In genomic region chr6:53356328-53356727, GRCm38 (mm10) we compare ENCODE assay signal across 16 mouse cellular contexts.
"Had no signal": no experiment of that assay in that cellular context is flagged by ENCODE, and none has a peak within 500 bp of the region (broad histone marks: within the 10 kb centered on the region; RNA-seq: fewer than 3 reads in every experiment).

No protein-coding gene starts in this region.

- H3K4me3 ChIP-seq: kidney, embryonic 15.5 days; limb, embryonic 10.5 days; megakaryocyte, embryonic 14.5 days; midbrain, embryonic 12.5 days; myocyte; neural tube, embryonic 15.5 days had no signal

- H3K4me1 ChIP-seq: kidney, embryonic 15.5 days; limb, embryonic 10.5 days; megakaryocyte, embryonic 14.5 days; midbrain, embryonic 12.5 days; neural tube, embryonic 15.5 days had no signal

- DNase-seq: kidney, adult 18-20 months; kidney, postnatal 25 days; layer of hippocampus, adult 9-11 months; lung, postnatal 10 days; right cerebral cortex, adult 18-20 months; right cerebral cortex, postnatal 25 days; thymus, postnatal 4 days had no signal

- H3K27me3 ChIP-seq: kidney, embryonic 15.5 days; midbrain, embryonic 12.5 days; neural tube, embryonic 15.5 days had no signal

- H3K4me2 ChIP-seq: kidney, embryonic 15.5 days; liver, embryonic 11.5 days; midbrain, embryonic 12.5 days; neural tube, embryonic 15.5 days had no signal

- H3K9me3 ChIP-seq: kidney, embryonic 15.5 days; limb, embryonic 10.5 days; midbrain, embryonic 12.5 days; neural tube, embryonic 15.5 days had no signal

- H3K9ac ChIP-seq: kidney, embryonic 15.5 days; midbrain, embryonic 12.5 days; neural tube, embryonic 15.5 days had no signal

- ATAC-seq: inflammation-experienced regulatory T-cells, adult 6 months had no signal

- H3K36me3 ChIP-seq: kidney, embryonic 15.5 days; limb, embryonic 10.5 days; midbrain, embryonic 12.5 days; neural tube, embryonic 15.5 days had no signal

- H3K27ac ChIP-seq: kidney, embryonic 15.5 days; limb, embryonic 10.5 days; macrophage; midbrain, embryonic 12.5 days; neural tube, embryonic 15.5 days had no signal
